Mouse (Mus musculus) limb, embryonic 13.5 days (tissue): ENCODE data around the gene Galnt14. TPM values are rescaled to one million over a fixed set of nuclear protein-coding genes. Genes with fewer than 3 reads are reported as not detected.

Experiments
- ATAC-seq: fragments of 200-750 bp; cut with Nextera tagmentation; 2 replicates; pipeline ENCODE4 v1.8.0; 2017; ENCODE audit warnings: low read depth, moderate number of reproducible peaks, moderate TSS enrichment; ENCODE audit not compliant: low FRiP score
- H3K27ac ChIP-seq: fragments of 300-500 bp; sonication (generic); 2 replicates; pipeline ENCODE4 v1.5.1; 2015; ENCODE audit warnings: inconsistent platforms, mild to moderate bottlenecking, moderate library complexity
- H3K27me3 ChIP-seq: fragments of 300-500 bp; sonication (generic); 2 replicates; pipeline ENCODE4 v1.6.1; 2015; ENCODE audit warnings: mild to moderate bottlenecking, inconsistent platforms
- H3K36me3 ChIP-seq: fragments of 300-500 bp; sonication (generic); 2 replicates; pipeline ENCODE4 v1.6.1; 2015; ENCODE audit warnings: inconsistent platforms, mild to moderate bottlenecking, moderate library complexity
- H3K4me1 ChIP-seq: fragments of 300-500 bp; sonication (generic); 2 replicates; pipeline ENCODE4 v1.6.1; 2015; ENCODE audit warnings: inconsistent platforms
- H3K4me2 ChIP-seq: fragments of 300-500 bp; sonication (generic); replicated peaks from 2 replicates; pipeline ENCODE4 v1.6.1; 2015; ENCODE audit warnings: inconsistent platforms, mild to moderate bottlenecking, moderate library complexity
- H3K4me3 ChIP-seq: fragments of 300-500 bp; sonication (generic); 2 replicates; pipeline ENCODE4 v1.5.1; 2015; ENCODE audit warnings: moderate library complexity, mild to moderate bottlenecking, inconsistent platforms
- H3K9ac ChIP-seq: fragments of 300-500 bp; sonication (generic); 2 replicates; pipeline ENCODE4 v1.6.1; 2015; ENCODE audit warnings: mild to moderate bottlenecking, inconsistent platforms
- H3K9me3 ChIP-seq: fragments of 300-500 bp; sonication (generic); 2 replicates; pipeline ENCODE4 v1.6.1; 2016; ENCODE audit warnings: inconsistent platforms
- WGBS: fragments of 180-500 bp; shearing (Covaris S2); methylation state at CpG from one replicate; pipeline ENCODE4 v1.1.7; 2015; 5-methylcytosine and 5-hydroxymethylcytosine counted together
- polyA plus RNA-seq: library from polyadenylated mRNA; unstranded; fragments of >200 nt; fragmentation: Nextera tagmentation; extraction: Ambion mirVana; gene quantifications from 2 replicates; pipeline ENCODE4 v1.2.1, GENCODE M21; 2015

Galnt14 gene
- polyA plus RNA-seq, 1 experiment from 2014 or later, result 2.8 TPM

- Histone ChIP-seq H3K4me1 (no peaks in the 10 kb centered on the region), H3K9me3 (no peaks in the 10 kb centered on the region), H3K9ac (no peak overlapping the region), H3K27ac (no peak overlapping the region), H3K36me3 (no peaks in the 10 kb centered on the region), H3K4me2 (no peak overlapping the region), H3K27me3 (no peaks in the 10 kb centered on the region), H3K4me3 (no peak overlapping the region)
- 49% methylated on average over 7 of the region's 7 CpGs for WGBS
- ATAC-seq, result no peak
These were observed 235.9 kb downstream of the Galnt14 start for GRCm38 (mm10) chr17:73474371-73474770.

- Histone ChIP-seq H3K9ac (no peak overlapping the region), H3K4me1 (no peaks in the 10 kb centered on the region), H3K27ac (no peak overlapping the region), H3K27me3 (no peaks in the 10 kb centered on the region), H3K9me3 (no peaks in the 10 kb centered on the region), H3K36me3 (no peaks in the 10 kb centered on the region), H3K4me3 (no peak overlapping the region), H3K4me2 (no peak overlapping the region)
- ATAC-seq, result no peak
- 65% methylated on average over 3 of the region's 3 CpGs for WGBS
These were observed 237.2 kb downstream of the Galnt14 start for GRCm38 (mm10) chr17:73473012-73473411.

- ATAC-seq, result no peak
- Histone ChIP-seq H3K27me3 (no peaks in the 10 kb centered on the region), H3K27ac (no peak overlapping the region), H3K4me3 (no peak overlapping the region), H3K9me3 (no peaks in the 10 kb centered on the region), H3K4me1 (no peaks in the 10 kb centered on the region), H3K36me3 (no peaks in the 10 kb centered on the region), H3K4me2 (no peak overlapping the region), H3K9ac (no peak overlapping the region)
- WGBS, result 77% methylated on average over 4 of the region's 4 CpGs
These were observed 249.4 kb downstream of the Galnt14 start for GRCm38 (mm10) chr17:73460874-73461273.

GRCm38 (mm10) chr17:73458741-73459140 is 251.5 kb downstream of the Galnt14 start:
- Histone ChIP-seq H3K9ac (no peak overlapping the region), H3K4me3 (no peak overlapping the region), H3K9me3 (no peaks in the 10 kb centered on the region), H3K4me1 (no peaks in the 10 kb centered on the region), H3K36me3 (no peaks in the 10 kb centered on the region), H3K27ac (no peak overlapping the region), H3K4me2 (no peak overlapping the region), H3K27me3 (no peaks in the 10 kb centered on the region)
- WGBS, result 70% methylated on average over 4 of the region's 4 CpGs
- ATAC-seq, result no peak

- no peaks in the 10 kb centered on the region for H3K36me3 ChIP-seq
- H3K4me2 ChIP-seq, result no peak overlapping the region
- no peak for ATAC-seq
- 53% methylated on average over 2 of the region's 2 CpGs for WGBS
- no peaks in the 10 kb centered on the region for H3K4me1 ChIP-seq
- no peak overlapping the region for H3K4me3 ChIP-seq
- no peaks in the 10 kb centered on the region for H3K9me3 ChIP-seq
- no peak overlapping the region for H3K27ac ChIP-seq
- no peaks in the 10 kb centered on the region for H3K27me3 ChIP-seq
- H3K9ac ChIP-seq, result no peak overlapping the region
These were observed 253.7 kb downstream of the Galnt14 start for GRCm38 (mm10) chr17:73456551-73456950.

- Histone ChIP-seq H3K27ac (no peak overlapping the region), H3K4me3 (no peak overlapping the region), H3K4me2 (no peak overlapping the region), H3K27me3 (no peaks in the 10 kb centered on the region), H3K36me3 (no peaks in the 10 kb centered on the region), H3K4me1 (no peaks in the 10 kb centered on the region), H3K9me3 (no peaks in the 10 kb centered on the region), H3K9ac (no peak overlapping the region)
- ATAC-seq, result no peak
- WGBS, result 70% methylated on average over 3 of the region's 3 CpGs
These were observed 256.6 kb downstream of the Galnt14 start for GRCm38 (mm10) chr17:73453646-73454045.

GRCm38 (mm10) chr17:73452151-73452760 is 258.0 kb downstream of the Galnt14 start:
- Histone ChIP-seq H3K9me3 (no peaks in the 10 kb centered on the region), H3K4me1 (no peaks in the 10 kb centered on the region), H3K4me3 (no peak overlapping the region), H3K36me3 (no peaks in the 10 kb centered on the region), H3K4me2 (no peak overlapping the region), H3K27ac (no peak overlapping the region), H3K27me3 (no peaks in the 10 kb centered on the region), H3K9ac (no peak overlapping the region)
- 84% methylated on average over 4 of the region's 4 CpGs for WGBS
- ATAC-seq, result no peak

GRCm38 (mm10) chr17:73449104-73449503 is 261.1 kb downstream of the Galnt14 start:
- Histone ChIP-seq H3K9ac (no peak overlapping the region), H3K4me2 (no peak overlapping the region), H3K9me3 (no peaks in the 10 kb centered on the region), H3K36me3 (no peaks in the 10 kb centered on the region), H3K27me3 (no peaks in the 10 kb centered on the region), H3K4me1 (no peaks in the 10 kb centered on the region), H3K4me3 (no peak overlapping the region), H3K27ac (no peak overlapping the region)
- no peak for ATAC-seq

Other genes starting within 250 kb of the Galnt14 start
- 5.8 and 6.1 TPM in 2 replicates for gene Ehd3, start 93.7 kb upstream of the Galnt14 start, polyA plus RNA-seq
- 0.62 and 1.4 TPM in 2 replicates for gene Xdh, start 239.7 kb upstream of the Galnt14 start, polyA plus RNA-seq